Mouse (Mus musculus) embryonic facial prominence, embryonic 15.5 days (tissue): ENCODE measurements around the gene Ncam1. TPM values are rescaled to one million over a fixed set of nuclear protein-coding genes. Genes with fewer than 3 reads are reported as not detected.
A peak's percentile ranks its signal among the peaks of the same experiment; 100 is the strongest.

Experiments used
- ATAC-seq: fragments of 200-750 bp; cut with Nextera tagmentation; 2 replicates; pipeline ENCODE4 v1.8.0; 2017; ENCODE audit warnings: low read depth, moderate TSS enrichment; ENCODE audit not compliant: insufficient number of reproducible peaks, low FRiP score, low TSS enrichment
- H3K27ac ChIP-seq: fragments of 300-500 bp; sonication (generic); replicated peaks from 2 replicates; pipeline ENCODE4 v1.5.1; 2015; ENCODE audit warnings: mild to moderate bottlenecking, inconsistent platforms
- H3K27me3 ChIP-seq: fragments of 300-500 bp; sonication (generic); 2 replicates; pipeline ENCODE4 v1.6.1; 2015; ENCODE audit warnings: inconsistent platforms
- H3K36me3 ChIP-seq: fragments of 300-500 bp; sonication (generic); 2 replicates; pipeline ENCODE4 v1.6.1; 2015; ENCODE audit warnings: mild to moderate bottlenecking, inconsistent platforms
- H3K4me1 ChIP-seq: fragments of 300-500 bp; sonication (generic); 2 replicates; pipeline ENCODE4 v1.6.1; 2015; ENCODE audit warnings: inconsistent platforms
- H3K4me2 ChIP-seq: fragments of 300-500 bp; sonication (generic); replicated peaks from 2 replicates; pipeline ENCODE4 v1.6.1; 2015; ENCODE audit warnings: mild to moderate bottlenecking, inconsistent platforms
- H3K4me3 ChIP-seq: fragments of 300-500 bp; sonication (generic); replicated peaks from 2 replicates; pipeline ENCODE4 v1.5.1; 2015; ENCODE audit warnings: mild to moderate bottlenecking, inconsistent platforms
- H3K9ac ChIP-seq: fragments of 300-500 bp; sonication (generic); 2 replicates; pipeline ENCODE4 v1.6.1; 2015; ENCODE audit warnings: inconsistent platforms
- H3K9me3 ChIP-seq: fragments of 300-500 bp; sonication (generic); replicated peaks from 2 replicates; pipeline ENCODE4 v1.6.1; 2016; ENCODE audit warnings: inconsistent platforms
- WGBS: fragments of 180-500 bp; shearing (Covaris S2); methylation state at CpG from one replicate; pipeline ENCODE4 v1.1.7; 2015; 5-methylcytosine and 5-hydroxymethylcytosine counted together
- polyA plus RNA-seq: library from polyadenylated mRNA; unstranded; fragments of >200 nt; fragmentation: Nextera tagmentation; extraction: Ambion mirVana; gene quantifications from 2 replicates; pipeline ENCODE4 v1.2.1, GENCODE M21; 2015

Gene Ncam1
- polyA plus RNA-seq, 1 experiment from 2014 or later: 142 TPM

- no peak for ATAC-seq
- Histone ChIP-seq H3K27me3 (no peaks in the 10 kb centered on the region), H3K4me1 (peaks cover 7% of the 10 kb centered on the region), H3K4me3 (no peak overlapping the region), H3K36me3 (peaks cover 2% of the 10 kb centered on the region; the same call in 1 of the 2 replicates), H3K27ac (no peak overlapping the region), H3K9me3 (no peaks in the 10 kb centered on the region), H3K4me2 (no peak overlapping the region), H3K9ac (no peak overlapping the region)
- WGBS: 63% methylated on average over 6 of the region's 6 CpGs
These were observed 262.1 kb downstream of the Ncam1 start for GRCm38 (mm10) chr9:49536593-49536992.

- no peak for ATAC-seq
- Histone ChIP-seq H3K36me3 (no peaks in the 10 kb centered on the region), H3K9me3 (no peaks in the 10 kb centered on the region), H3K4me3 (no peak overlapping the region), H3K27ac (no peak overlapping the region), H3K4me2 (no peak overlapping the region), H3K4me1 (peaks cover 7% of the 10 kb centered on the region), H3K27me3 (no peaks in the 10 kb centered on the region), H3K9ac (no peak overlapping the region)
- 56% methylated on average over 4 of the region's 4 CpGs for WGBS
These were observed 263.8 kb downstream of the Ncam1 start for GRCm38 (mm10) chr9:49534958-49535357.

GRCm38 (mm10) chr9:49533912-49534491, 264.7 kb downstream of the Ncam1 start:
- ATAC-seq: peak; percentile 39; the same call in 1 of the 2 replicates
- no peak overlapping the region for H3K27ac ChIP-seq
- no peaks in the 10 kb centered on the region for H3K36me3 ChIP-seq
- no peaks in the 10 kb centered on the region for H3K9me3 ChIP-seq
- peaks cover 7% of the 10 kb centered on the region for H3K4me1 ChIP-seq
- no peaks in the 10 kb centered on the region for H3K27me3 ChIP-seq
- 23% methylated on average over 8 of the region's 8 CpGs for WGBS
- no peak overlapping the region for H3K4me3 ChIP-seq
- H3K4me2 ChIP-seq: no peak overlapping the region
- no peak overlapping the region for H3K9ac ChIP-seq

- no peak overlapping the region for H3K27ac ChIP-seq
- H3K36me3 ChIP-seq: peaks cover 3% of the 10 kb centered on the region; the same call in 1 of the 2 replicates
- no peak overlapping the region for H3K9ac ChIP-seq
- H3K4me3 ChIP-seq: no peak overlapping the region
- ATAC-seq: no peak
- no peaks in the 10 kb centered on the region for H3K27me3 ChIP-seq
- H3K4me2 ChIP-seq: no peak overlapping the region
- WGBS: 47% methylated on average over 7 of the region's 7 CpGs
- H3K9me3 ChIP-seq: no peaks in the 10 kb centered on the region
- peaks cover 7% of the 10 kb centered on the region for H3K4me1 ChIP-seq
These were observed 265.3 kb downstream of the Ncam1 start for GRCm38 (mm10) chr9:49533455-49533854.

GRCm38 (mm10) chr9:49531833-49532232, 266.9 kb downstream of the Ncam1 start:
- no peaks in the 10 kb centered on the region for H3K9me3 ChIP-seq
- WGBS: 85% methylated on average over 6 of the region's 6 CpGs
- no peaks in the 10 kb centered on the region for H3K27me3 ChIP-seq
- H3K27ac ChIP-seq: no peak overlapping the region
- H3K4me3 ChIP-seq: no peak overlapping the region
- H3K4me2 ChIP-seq: no peak overlapping the region
- H3K36me3 ChIP-seq: peaks cover 8% of the 10 kb centered on the region; the same call in 1 of the 2 replicates
- no peak overlapping the region for H3K9ac ChIP-seq
- H3K4me1 ChIP-seq: peaks cover 7% of the 10 kb centered on the region
- ATAC-seq: no peak

GRCm38 (mm10) chr9:49531257-49531656, 267.5 kb downstream of the Ncam1 start:
- Histone ChIP-seq H3K27me3 (no peaks in the 10 kb centered on the region), H3K4me3 (no peak overlapping the region), H3K4me1 (peaks cover 7% of the 10 kb centered on the region), H3K27ac (no peak overlapping the region), H3K9me3 (no peaks in the 10 kb centered on the region), H3K36me3 (peaks cover 8% of the 10 kb centered on the region; the same call in 1 of the 2 replicates), H3K9ac (no peak overlapping the region), H3K4me2 (no peak overlapping the region)
- ATAC-seq: no peak
- 67% methylated on average over 7 of the region's 7 CpGs for WGBS

- no peak for ATAC-seq
- Histone ChIP-seq H3K9ac (no peak overlapping the region), H3K27ac (no peak overlapping the region), H3K4me3 (no peak overlapping the region), H3K4me2 (no peak overlapping the region), H3K36me3 (peaks cover 8% of the 10 kb centered on the region; the same call in 1 of the 2 replicates), H3K27me3 (no peaks in the 10 kb centered on the region), H3K9me3 (no peaks in the 10 kb centered on the region), H3K4me1 (peaks cover 7% of the 10 kb centered on the region)
- 79% methylated on average over 4 of the region's 4 CpGs for WGBS
These were observed 268.0 kb downstream of the Ncam1 start for GRCm38 (mm10) chr9:49530739-49531138.

- Histone ChIP-seq H3K27ac (no peak overlapping the region), H3K27me3 (no peaks in the 10 kb centered on the region), H3K9ac (no peak overlapping the region), H3K4me1 (peaks cover 8% of the 10 kb centered on the region), H3K9me3 (no peaks in the 10 kb centered on the region), H3K4me3 (no peak overlapping the region), H3K36me3 (peaks cover 8% of the 10 kb centered on the region; the same call in 1 of the 2 replicates), H3K4me2 (no peak overlapping the region)
- no peak for ATAC-seq
- WGBS: 68% methylated on average over 8 of the region's 8 CpGs
These were observed 269.3 kb downstream of the Ncam1 start for GRCm38 (mm10) chr9:49529366-49529959.

- no peak for ATAC-seq
These were observed 269.8 kb downstream of the Ncam1 start for GRCm38 (mm10) chr9:49528943-49529342.

GRCm38 (mm10) chr9:49528026-49528425, 270.7 kb downstream of the Ncam1 start:
- no peak overlapping the region for H3K4me3 ChIP-seq
- H3K27ac ChIP-seq: no peak overlapping the region
- H3K27me3 ChIP-seq: no peaks in the 10 kb centered on the region
- H3K4me2 ChIP-seq: no peak overlapping the region
- H3K4me1 ChIP-seq: 0 out of 2 replicates have a peak, but pooled peaks cover 3% of the 10 kb centered on the region
- no peak overlapping the region for H3K9ac ChIP-seq
- no peaks in the 10 kb centered on the region for H3K9me3 ChIP-seq
- peaks cover 11% of the 10 kb centered on the region for H3K36me3 ChIP-seq
- 66% methylated on average over 5 of the region's 5 CpGs for WGBS
- ATAC-seq: no peak

More at GRCm38 (mm10) chr9:49528943-49529342, 269.8 kb downstream of the Ncam1 start:
- Histone ChIP-seq H3K36me3 (peaks cover 8% of the 10 kb centered on the region; the same call in 1 of the 2 replicates), H3K9ac (no peak overlapping the region), H3K27me3 (no peaks in the 10 kb centered on the region), H3K4me2 (no peak overlapping the region), H3K4me1 (peaks cover 4% of the 10 kb centered on the region; the same call in 1 of the 2 replicates), H3K27ac (no peak overlapping the region), H3K4me3 (no peak overlapping the region), H3K9me3 (no peaks in the 10 kb centered on the region)
- 68% methylated on average over 10 of the region's 10 CpGs for WGBS

- Histone ChIP-seq H3K27ac (no peak overlapping the region), H3K27me3 (no peaks in the 10 kb centered on the region), H3K9me3 (no peaks in the 10 kb centered on the region), H3K4me3 (no peak overlapping the region), H3K4me1 (0 out of 2 replicates have a peak, but pooled peaks cover 3% of the 10 kb centered on the region), H3K9ac (no peak overlapping the region), H3K36me3 (peaks cover 15% of the 10 kb centered on the region), H3K4me2 (no peak overlapping the region)
- peak; percentile 77; the same call in 1 of the 2 replicates for ATAC-seq
- 66% methylated on average over 8 of the region's 8 CpGs for WGBS
These were observed 271.4 kb downstream of the Ncam1 start for GRCm38 (mm10) chr9:49527340-49527739.
